Mouse (Mus musculus): Measurements from ENCODE around the gene Mansc4. TPM values are rescaled to one million over a fixed set of nuclear protein-coding genes. Genes with fewer than 3 reads are reported as not detected.

Gene Mansc4
- total and polyA plus RNA-seq, 3 experiments: 0.21 TPM; not detected in 2

GRCm38 (mm10) chr6:147075808-147076387 lies 10.9 kb downstream of the Mansc4 start:
- Histone ChIP-seq H3K4me3 (ENCODE audit: control insufficient read depth in 1 of 2, insufficient read depth in 1 of 2, low read depth in 2 of 2, low read length in 2 of 2) (no peak overlapping the region), H3K79me2 (ENCODE audit: control insufficient read depth, insufficient read depth, low read length, poor library complexity) (no peaks in the 10 kb centered on the region), H3K36me3 (ENCODE audit: control insufficient read depth in 1 of 2, insufficient read depth in 2 of 2, low read length in 2 of 2) (peaks cover 0 to 2% of the 10 kb centered on the region in 2 experiments; a peak in 2 of 4 replicates), H3K27me3 (ENCODE audit: control insufficient read depth in 1 of 2, insufficient read depth in 2 of 2, low read length in 2 of 2) (no peaks in the 10 kb centered on the region), H3K27ac (ENCODE audit: control insufficient read depth, low read depth, low read length) (no peak overlapping the region), H3K9me3 (replicated peaks; ENCODE audit: insufficient read depth, low read length) (no peaks in the 10 kb centered on the region), H3K4me1 (ENCODE audit: control insufficient read depth in 1 of 2, insufficient read depth in 2 of 2, low read length in 2 of 2) (peaks cover 0 to 4% of the 10 kb centered on the region in 2 experiments; a peak in 2 of 4 replicates), H3K9ac (ENCODE audit: control insufficient read depth, low read depth, low read length, poor library complexity, severe bottlenecking) (no peak overlapping the region)
- peak; percentile 26 for DNase-seq (ENCODE audit: low read depth, low spot score)
- TF ChIP-seq NELFE (IDR thresholded peaks at IDR 0.05; ENCODE audit: low read depth, low read length) (no peak), ZNF384 (IDR thresholded peaks at IDR 0.05; ENCODE audit: low read depth, low read length) (no peak), TCF12 (IDR thresholded peaks at IDR 0.05; ENCODE audit: low read depth, low read length) (no peak)

GRCm38 (mm10) chr6:147064944-147065261 lies 21.9 kb downstream of the Mansc4 start:
- Histone ChIP-seq H3K4me3 (ENCODE audit: control insufficient read depth in 1 of 2, insufficient read depth in 1 of 2, low read depth in 2 of 2, low read length in 2 of 2) (no peak overlapping the region), H3K79me2 (ENCODE audit: control insufficient read depth, insufficient read depth, low read length, poor library complexity) (no peaks in the 10 kb centered on the region), H3K4me1 (ENCODE audit: control insufficient read depth in 1 of 2, insufficient read depth in 2 of 2, low read length in 2 of 2) (no peaks in the 10 kb centered on the region), H3K9me3 (replicated peaks; ENCODE audit: insufficient read depth, low read length) (no peaks in the 10 kb centered on the region), H3K36me3 (ENCODE audit: control insufficient read depth in 1 of 2, insufficient read depth in 2 of 2, low read length in 2 of 2) (peaks cover 0 to 7% of the 10 kb centered on the region in 2 experiments; a peak in 2 of 4 replicates), H3K27me3 (ENCODE audit: control insufficient read depth in 1 of 2, insufficient read depth in 2 of 2, low read length in 2 of 2) (no peaks in the 10 kb centered on the region), H3K9ac (ENCODE audit: control insufficient read depth, low read depth, low read length, poor library complexity, severe bottlenecking) (no peak overlapping the region), H3K27ac (ENCODE audit: control insufficient read depth, low read depth, low read length) (no peak overlapping the region)
- TF ChIP-seq MAZ (IDR thresholded peaks at IDR 0.05; ENCODE audit: low read depth, low read length): no peak
- no peak for TF ChIP-seq JUND (IDR thresholded peaks at IDR 0.05; ENCODE audit: low read depth, low read length)
- TF ChIP-seq ZKSCAN1 (IDR thresholded peaks at IDR 0.05; ENCODE audit: low read depth, low read length): no peak
- no peak for TF ChIP-seq MAX (IDR thresholded peaks at IDR 0.05; ENCODE audit: low read length)
- no peak for DNase-seq (ENCODE audit: low read depth, low spot score)

- DNase-seq (ENCODE audit: low read depth, low spot score): no peak
- Histone ChIP-seq H3K36me3 (ENCODE audit: control insufficient read depth in 1 of 2, insufficient read depth in 2 of 2, low read length in 2 of 2) (peaks cover 0 to 7% of the 10 kb centered on the region in 2 experiments; a peak in 2 of 4 replicates), H3K27ac (ENCODE audit: control insufficient read depth, low read depth, low read length) (no peak overlapping the region), H3K79me2 (ENCODE audit: control insufficient read depth, insufficient read depth, low read length, poor library complexity) (no peaks in the 10 kb centered on the region), H3K27me3 (ENCODE audit: control insufficient read depth in 1 of 2, insufficient read depth in 2 of 2, low read length in 2 of 2) (no peaks in the 10 kb centered on the region), H3K4me1 (ENCODE audit: control insufficient read depth in 1 of 2, insufficient read depth in 2 of 2, low read length in 2 of 2) (no peaks in the 10 kb centered on the region), H3K9ac (ENCODE audit: control insufficient read depth, low read depth, low read length, poor library complexity, severe bottlenecking) (no peak overlapping the region), H3K4me3 (ENCODE audit: control insufficient read depth in 1 of 2, insufficient read depth in 1 of 2, low read depth in 2 of 2, low read length in 2 of 2) (no peak overlapping the region), H3K9me3 (replicated peaks; ENCODE audit: insufficient read depth, low read length) (no peaks in the 10 kb centered on the region)
- TF ChIP-seq E2F4 (IDR thresholded peaks at IDR 0.05; ENCODE audit: borderline replicate concordance, low read depth, low read length): no peak
- TF ChIP-seq HCFC1 (IDR thresholded peaks at IDR 0.05; ENCODE audit: low read depth, low read length): no peak
- TF ChIP-seq ZKSCAN1 (IDR thresholded peaks at IDR 0.05; ENCODE audit: low read depth, low read length): no peak
- no peak for TF ChIP-seq RAD21 (IDR thresholded peaks at IDR 0.05; ENCODE audit: low read depth, low read length)
These were observed 22.4 kb downstream of the Mansc4 start for GRCm38 (mm10) chr6:147064226-147064943.
